Mouse (Mus musculus) G1E (cell line): ENCODE results near the gene Trabd.

Source experiments
- CTCF ChIP-seq: IDR thresholded peaks from 2 replicates; pipeline ENCODE4 v1.5.1; 2012; ENCODE audit warnings: low read depth, low read length, inconsistent platforms, mixed read lengths
- GATA1 ChIP-seq: IDR thresholded peaks from 2 replicates; pipeline ENCODE4 v1.6.1; 2012; ENCODE audit warnings: borderline replicate concordance, low read length, inconsistent platforms, mixed read lengths
- GATA2 ChIP-seq: IDR thresholded peaks from 2 replicates; pipeline ENCODE4 v1.6.1; 2012; ENCODE audit warnings: low read depth, low read length, inconsistent platforms, borderline replicate concordance

GRCm38 (mm10) chr15:89061761-89062517 lies 13.0 kb upstream of the Trabd start:
- TF ChIP-seq CTCF (no peak), GATA1 (no peak), GATA2 (no peak)
